Mouse (Mus musculus): ENCODE measurements at regions not wholly inside any gene's neighbourhood (a gene's known extent, or its start where the extent isn't known, plus 50 kb on each side); places are given as distances from the start of the nearest gene placed in this dataset.

DNA sequence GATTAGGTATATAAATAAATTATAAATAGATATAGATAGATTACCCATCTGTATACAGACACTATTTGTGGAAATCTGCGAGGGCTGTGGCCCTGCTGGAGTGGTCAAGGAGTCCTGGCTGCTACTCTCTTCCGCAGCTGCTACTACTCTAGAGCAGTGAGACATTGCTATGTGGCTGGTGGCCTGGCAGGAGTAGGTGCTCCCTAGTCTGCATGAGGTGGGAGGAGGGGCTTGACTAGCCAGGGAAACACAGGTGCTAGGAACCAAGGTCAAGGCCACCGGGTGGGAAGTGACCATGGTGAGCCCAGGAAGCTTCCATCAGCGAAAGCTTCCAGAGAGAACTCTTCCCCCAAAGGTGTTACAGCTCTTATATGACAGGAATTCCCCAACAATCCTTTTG lies 100.3 kb downstream of the Dyrk2 start:
- DNase-seq = no peak

DNA sequence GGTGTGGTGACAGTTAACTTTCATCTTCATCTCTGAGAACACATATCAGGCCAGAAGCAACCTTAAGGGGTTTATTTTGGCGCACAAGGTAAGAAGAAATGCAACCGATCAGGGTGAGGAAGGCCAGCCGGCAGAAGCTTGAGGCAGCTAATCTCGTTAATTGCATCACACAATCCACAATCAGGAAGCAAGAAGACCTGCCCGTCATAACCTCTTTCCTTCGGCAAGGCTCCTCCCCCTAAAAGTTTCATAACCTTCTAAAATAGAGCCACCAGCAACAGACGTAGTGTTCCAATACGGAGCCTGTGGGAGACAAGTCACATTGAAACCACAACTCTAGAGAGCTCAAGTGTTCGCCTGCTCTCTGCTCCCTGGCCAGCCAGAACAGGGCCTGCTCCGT lies 91.4 kb downstream of the Dyrk2 start:
- DNase-seq = no peak

DNA sequence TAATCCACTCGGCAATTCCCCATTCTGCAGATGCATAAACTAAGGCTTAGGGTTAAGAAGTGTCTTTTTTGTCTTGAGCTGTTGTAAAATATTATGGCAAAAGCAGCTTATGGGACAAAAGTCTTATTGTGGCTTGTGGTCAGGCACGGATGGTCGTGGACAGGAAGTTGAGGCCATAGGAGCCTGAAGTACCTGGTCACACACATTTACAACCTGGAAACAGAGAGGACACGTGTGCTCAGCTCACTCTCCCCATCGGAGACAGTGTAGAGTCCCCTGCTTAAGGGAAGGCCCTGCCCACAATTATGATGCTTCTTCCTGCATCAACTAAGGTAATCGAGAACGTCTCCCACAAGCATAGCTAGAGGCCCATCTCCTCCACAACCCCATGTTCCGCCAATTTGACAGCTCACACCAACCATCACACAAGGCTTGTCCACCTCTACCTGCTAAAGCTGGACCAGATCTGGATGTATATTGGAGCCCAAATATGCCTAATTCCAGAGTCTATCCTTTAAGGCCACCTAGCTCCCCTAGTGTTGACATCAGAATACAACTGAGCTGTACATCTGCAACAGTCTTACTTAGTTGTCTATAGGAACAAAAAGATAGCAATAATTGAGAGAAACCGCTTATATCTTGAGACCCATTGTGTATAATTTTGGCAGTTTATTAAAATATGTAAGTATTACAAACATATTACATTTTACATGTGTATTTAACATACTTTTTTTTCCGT lies 89.0 kb downstream of the Dyrk2 start:
- no peak for DNase-seq

DNA sequence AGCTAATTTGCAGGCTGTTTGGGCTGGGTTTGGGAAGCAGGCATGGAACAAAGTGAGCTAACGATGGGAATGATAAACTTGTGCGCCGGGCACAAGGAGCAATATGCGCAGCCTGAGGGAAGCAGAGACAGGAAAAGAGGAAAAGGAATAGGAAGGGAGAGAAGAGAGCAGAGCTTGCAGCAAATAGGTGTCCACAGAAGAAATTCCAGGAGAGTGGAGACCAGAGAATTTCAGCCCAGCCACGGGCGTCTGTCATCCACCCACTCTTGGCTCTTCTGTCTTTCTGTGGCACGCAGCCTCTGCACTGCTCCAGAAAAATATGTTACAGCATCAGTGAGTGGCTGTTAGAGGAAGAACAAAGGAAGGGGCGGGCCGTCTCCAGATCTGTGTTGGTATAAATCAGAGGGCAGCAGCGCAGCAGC lies 88.2 kb downstream of the Dyrk2 start:
- peak; percentile 24 for DNase-seq

DNA sequence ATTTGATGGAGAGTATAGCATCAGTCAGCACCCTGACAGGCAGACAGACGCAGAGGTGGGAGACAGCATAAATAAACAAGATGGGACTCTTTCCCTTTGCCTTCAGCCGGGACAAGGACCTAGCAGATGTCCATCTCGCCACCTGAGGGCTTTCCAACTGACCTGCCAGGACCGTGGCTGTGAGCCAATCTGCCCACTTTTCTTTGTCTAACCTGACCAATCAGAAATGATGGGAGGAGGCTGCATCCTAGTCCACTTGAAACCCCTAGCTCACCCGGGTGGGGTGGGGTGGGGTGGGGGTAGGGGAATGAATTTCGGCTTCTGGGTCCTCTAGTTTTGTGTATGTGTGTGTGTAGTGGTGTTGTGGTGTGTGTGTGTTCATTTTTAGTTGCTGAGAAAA lies 87.4 kb downstream of the Dyrk2 start:
- DNase-seq = no peak

DNA sequence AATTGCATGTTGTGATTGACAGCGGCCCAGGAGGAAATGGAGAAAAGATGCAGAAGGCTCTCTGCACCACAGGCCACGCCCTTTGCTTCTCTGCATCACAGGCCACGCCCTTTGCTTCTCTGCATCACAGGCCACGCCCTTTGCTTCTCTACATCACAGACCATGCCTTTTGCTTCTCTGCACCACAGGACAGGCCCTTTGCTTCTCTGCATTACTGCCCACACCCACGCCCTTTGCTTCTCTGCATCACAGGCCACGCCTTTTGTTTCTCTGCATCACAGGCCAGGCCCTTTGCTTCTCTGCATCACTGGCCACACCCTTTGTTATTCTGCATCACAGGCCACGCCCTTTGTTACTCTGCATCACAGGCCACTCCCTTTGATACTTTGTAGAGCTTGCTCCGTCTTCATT lies 82.7 kb downstream of the Dyrk2 start:
- DNase-seq = peak; percentile 19

DNA sequence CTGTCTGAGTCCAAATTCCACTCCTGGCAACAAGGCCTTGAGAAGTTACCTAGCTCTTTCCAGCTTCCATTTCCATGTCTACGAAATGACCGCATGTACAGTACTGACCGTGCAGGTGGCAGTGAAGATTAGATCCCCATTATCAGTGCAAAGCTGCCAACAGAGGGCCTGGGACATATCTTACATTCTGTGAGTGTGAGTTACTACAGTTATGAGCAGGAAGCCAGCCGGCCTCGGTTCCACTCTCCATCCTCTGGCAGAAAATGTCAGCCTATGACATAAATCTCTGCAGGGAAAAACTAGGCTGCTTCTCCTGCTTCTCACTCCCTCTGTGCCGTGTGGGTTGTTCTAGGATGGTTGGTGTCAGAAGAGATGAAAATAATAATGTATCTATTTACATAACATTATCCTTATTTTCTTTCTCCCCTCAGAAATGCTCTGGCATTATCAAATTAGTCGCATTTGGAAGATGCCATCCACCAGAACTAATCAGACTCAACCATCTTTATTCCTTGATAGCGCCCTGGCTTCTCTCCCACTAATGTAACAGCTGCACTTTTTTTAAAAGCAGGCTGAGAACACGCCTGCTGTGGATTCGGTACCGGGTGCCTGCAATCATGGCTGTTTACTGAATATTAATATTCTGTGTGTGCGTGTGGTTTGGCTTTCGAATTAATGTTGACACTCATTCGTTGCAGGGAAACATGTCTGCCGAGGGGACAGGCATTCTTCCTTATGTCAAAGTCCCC lies 77.5 kb downstream of the Dyrk2 start:
- DNase-seq = no peak

DNA sequence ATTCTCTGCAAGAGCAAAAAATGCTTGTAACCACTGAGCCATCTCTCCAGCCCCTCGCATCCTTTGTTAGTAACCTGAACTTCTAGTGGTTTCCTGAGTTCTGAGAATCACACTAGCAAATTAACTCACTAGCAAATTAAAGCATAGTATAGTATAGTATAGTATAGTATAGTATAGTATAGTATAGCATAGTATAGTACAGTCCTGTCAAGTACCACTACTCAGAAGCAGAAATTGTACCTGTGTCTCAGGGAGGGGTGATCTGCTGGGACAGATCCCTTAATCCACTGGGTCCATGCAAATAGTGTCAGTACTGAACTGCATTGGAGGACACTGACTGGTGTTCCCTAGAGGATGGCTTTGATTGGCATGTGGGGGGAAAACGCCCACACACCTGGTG lies 76.2 kb downstream of the Dyrk2 start:
- no peak for DNase-seq

DNA sequence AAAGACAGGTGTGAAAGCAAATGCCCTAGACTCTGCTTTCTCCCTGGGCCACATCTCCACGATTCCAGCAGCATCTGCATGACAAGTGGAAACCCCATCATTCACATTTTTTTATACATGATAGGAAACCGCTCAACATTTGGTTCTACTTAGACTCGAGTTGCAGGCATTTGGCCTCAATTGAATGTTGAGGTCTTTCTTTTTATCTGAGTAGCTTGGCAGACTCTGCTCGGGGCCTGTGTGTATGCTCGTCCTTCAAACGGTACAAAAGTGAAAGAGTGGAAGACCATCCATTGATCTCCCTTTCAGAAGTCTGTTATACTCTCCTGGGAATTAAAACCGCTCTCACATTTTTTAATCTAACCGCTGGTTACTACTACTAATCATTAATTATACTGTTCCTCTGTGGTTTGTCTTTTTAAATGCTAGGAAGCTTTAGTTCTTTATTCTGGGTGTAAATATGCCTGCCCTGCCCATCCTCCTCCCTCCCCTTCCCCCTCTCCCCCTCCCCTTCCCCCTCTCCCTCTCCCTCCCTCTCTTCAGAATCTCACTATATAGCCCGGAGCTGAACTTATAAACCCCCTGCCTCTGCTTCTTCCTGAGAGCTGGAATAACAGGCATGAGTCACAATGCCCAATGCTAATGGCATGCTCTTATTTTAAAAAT lies 75.5 kb downstream of the Dyrk2 start:
- no peak for DNase-seq

DNA sequence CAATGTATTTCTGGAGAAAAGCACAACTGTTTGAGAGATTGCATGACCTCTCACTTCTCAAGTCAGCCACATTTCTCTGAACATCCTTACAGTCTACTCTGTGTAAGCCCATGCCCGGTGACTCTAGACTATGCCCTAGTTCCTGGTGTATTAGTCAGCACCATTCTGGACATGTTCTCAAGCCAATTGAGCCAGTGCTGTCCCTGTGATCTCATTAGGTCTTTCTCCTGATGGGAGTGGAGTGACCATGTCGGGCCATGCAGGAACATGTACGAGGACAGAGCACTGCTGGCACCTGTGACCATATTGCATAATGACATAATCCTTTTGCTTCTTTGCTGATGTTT lies 75.0 kb downstream of the Dyrk2 start:
- DNase-seq = no peak

DNA sequence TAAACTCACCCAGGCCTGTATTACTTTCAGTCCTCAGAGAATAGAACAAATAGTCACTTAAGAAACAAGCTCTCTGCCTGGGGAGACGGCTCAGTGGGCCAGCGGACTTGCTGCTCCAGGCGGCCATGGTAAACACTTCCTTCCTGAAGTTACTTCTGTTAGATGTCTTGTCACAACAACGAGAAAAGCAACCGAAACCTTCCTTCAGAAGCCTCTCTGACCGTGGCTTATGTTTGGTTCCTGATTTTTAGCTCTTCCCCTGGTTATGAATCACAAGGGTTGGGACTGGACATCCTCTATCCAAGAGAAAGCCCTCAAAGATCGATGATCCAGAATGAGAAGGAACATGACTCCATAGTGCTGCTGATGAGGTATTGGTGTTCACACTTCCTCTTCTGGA lies 73.5 kb downstream of the Dyrk2 start:
- no peak for DNase-seq

DNA sequence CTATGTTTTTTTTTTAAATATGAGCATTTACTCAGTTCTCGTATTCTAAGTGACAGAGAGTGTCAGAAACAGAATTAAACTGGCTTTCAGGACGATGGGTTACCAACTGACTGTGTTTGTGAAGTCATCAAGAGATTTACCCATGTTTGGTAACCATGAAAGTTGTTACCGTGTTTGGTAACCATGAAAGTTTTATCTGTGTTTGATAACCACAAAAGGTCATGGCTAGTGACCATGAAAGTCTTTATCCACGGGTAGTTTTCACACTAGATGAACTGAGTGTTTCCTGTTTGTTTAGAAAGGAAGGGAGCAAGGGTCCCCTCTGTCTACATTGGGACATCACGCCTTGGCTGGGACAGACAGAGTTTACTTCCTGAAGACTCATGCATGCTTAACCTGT lies 72.8 kb downstream of the Dyrk2 start:
- DNase-seq = no peak

DNA sequence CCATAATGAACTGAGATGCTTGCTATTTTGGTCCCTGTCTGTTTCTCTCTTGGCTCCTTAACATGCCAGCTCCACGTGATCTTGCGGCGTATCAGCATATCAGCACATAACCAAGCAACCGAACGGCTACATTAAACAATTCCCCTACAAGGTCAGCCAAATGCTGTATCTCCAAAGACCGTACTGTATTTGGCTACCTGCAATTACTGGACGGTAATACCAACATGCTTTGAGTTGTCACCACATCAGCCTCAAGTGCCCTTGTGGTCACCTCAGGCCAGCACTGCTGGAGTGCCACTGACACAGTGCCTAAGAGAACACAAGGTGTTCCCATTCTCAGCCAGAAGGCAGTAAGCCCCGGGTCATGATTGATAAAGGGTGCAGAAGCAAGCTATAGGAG lies 70.2 kb downstream of the Dyrk2 start:
- DNase-seq = no peak

DNA sequence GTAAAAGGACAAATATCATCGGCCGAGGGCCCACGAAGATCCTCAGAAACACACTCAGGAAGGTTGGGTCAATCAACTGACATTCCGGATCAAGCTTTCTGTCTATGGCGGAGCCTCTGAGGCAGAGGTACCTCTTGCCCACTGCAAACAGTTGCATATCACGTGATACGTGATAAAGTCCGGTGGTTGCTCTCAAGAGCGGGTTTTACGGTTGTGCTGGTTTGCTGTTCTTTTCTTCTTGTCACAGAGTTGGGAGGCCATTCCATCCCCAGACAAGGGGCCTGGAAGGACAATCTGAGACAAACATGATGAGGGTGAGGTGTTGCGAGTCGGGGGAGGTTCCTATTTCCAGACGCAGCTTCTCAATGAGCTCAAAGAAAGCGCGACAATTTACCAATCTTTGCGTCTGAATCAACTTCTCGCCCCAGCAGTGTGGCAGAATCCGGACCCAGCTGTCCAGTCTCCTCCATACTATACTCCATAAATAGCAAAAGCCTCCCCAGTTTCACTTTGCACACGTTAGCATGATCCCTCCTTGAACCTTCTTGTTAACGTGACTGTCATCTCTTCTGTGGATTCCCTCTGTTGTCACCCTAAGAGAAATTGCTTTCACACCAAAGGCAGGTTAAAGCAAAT lies 66.0 kb downstream of the Dyrk2 start:
- no peak for DNase-seq

DNA sequence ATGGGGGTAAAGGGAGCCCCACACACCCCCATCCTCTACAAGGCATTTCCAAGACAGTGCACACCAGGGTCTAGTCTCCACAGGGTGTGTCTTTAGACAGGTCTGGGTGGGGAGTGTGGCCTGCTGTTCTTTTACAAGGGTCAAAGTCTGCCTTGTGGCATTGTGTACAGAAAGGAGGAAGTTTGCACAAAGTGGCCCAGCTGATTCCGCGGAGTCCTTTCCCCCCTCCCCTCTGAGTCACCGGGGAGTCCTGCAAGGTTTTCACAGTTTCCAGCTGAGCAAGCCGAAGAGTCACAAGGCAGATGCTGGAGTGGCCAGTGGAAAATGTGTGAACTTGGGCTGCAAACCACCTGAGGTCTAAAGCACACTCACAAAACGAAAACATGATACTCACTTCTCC lies 65.4 kb downstream of the Dyrk2 start:
- DNase-seq = no peak
